Mouse (Mus musculus) right cerebral cortex, postnatal 14 days (tissue): ENCODE measurements at regions not wholly inside any gene's neighbourhood (a gene's known extent, or its start where the extent isn't known, plus 50 kb on each side); places are given as distances from the start of the nearest gene placed in this dataset.
"Not testable (repeated sequence)": the region's sequence is repeated elsewhere in the genome, so short reads cannot be mapped to it uniquely, and the experiment has no call there.

Experiments used
- DNase-seq: peaks from one replicate; pipeline ENCODE4 v3.0.0; 2022

DNA sequence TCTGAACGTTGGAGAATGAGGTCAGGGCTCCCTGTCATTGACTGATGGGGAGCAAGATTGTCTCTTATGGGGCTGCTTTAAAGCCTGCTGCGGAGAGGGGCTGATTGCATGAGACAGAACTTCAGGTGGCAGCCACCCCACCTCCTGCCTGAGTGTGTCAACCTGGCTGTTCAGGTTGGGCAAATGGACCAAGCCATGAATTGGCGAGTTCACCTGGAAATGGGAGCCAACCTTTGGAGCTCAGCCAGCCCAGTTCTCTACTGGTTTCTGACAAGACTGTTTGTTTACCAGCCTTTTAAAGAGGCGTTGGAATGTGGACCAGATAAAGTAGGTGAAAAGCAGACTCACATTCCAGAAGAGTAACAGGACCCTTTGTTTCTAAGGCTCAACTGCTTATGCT lies 180.3 kb downstream of the Tmx1 start:
- DNase-seq: no peak

- DNase-seq: no peak
Measured at GRCm38 (mm10) chr12:70633622-70634365, 180.9 kb downstream of the Tmx1 start.

- DNase-seq: no peak
Measured at GRCm38 (mm10) chr12:70635997-70636396, 183.1 kb downstream of the Tmx1 start.

GRCm38 (mm10) chr12:70640186-70640585 lies 185.1 kb upstream of the Frmd6 start:
- no peak for DNase-seq

GRCm38 (mm10) chr12:70644910-70645309 lies 180.4 kb upstream of the Frmd6 start:
- no peak for DNase-seq

DNA sequence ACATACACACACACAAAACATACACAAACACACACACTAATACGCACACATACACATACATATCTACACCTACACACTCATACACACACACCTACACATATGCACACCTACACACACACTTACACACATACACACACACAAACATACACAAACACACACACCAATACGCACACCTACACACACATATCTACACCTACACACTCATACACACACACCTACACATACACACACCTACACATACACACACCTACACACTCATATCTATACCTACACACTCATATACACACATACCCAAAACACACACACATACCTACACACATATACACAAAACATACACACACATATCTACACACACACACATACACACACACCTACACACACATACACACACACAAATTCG lies 179.9 kb upstream of the Frmd6 start:
- DNase-seq: no peak

- no peak for DNase-seq
Measured at GRCm38 (mm10) chr12:70647516-70647915, 177.8 kb upstream of the Frmd6 start.

DNA sequence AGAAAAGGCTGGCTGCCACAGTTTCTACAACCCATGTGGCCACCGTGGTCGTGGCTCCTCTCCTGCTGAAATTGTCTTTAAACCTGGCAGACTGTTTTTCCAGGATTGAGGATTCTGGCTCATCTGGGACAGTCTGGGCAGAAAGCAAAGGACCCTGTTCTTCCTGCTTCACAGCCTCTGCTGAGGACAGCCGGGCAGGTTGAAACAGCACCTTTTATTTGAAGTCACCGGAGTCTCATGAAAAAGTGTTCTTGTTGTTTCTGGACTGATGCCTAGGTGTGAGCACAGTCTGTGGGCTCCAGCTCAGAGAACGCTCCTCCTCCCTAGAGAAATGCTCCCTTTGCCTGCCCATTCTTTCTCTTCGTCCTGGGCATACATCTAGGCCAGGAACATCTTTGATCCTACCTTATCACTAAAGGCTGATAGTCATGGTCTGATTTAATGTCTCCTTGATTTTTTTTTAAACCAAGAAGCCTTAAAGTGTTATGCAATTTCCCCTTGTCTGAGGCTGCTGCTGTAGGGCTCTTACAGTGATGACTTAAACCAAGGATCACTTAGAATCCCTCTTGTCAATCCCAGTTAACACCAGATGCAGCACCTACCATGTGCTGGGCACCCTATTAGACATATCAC lies 177.0 kb upstream of the Frmd6 start:
- no peak for DNase-seq

DNA sequence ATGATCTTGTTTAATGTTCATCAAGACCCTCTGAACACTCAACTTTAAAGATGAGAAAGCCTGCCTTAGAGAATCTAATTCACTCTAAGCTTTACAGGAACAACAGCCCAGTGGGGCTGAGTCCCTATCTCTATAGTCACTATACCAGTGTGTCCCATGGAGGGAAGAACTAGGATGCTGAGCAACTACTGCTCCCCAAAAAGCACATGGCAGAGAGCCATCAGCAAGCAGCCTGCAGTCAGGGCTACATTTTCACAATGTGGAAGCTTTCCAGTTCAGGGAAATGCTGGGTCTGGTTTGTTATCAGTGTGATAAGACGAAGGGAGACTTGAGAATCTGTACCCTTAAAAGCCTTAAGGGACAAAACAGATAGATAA lies 176.5 kb upstream of the Frmd6 start:
- no peak for DNase-seq

DNA sequence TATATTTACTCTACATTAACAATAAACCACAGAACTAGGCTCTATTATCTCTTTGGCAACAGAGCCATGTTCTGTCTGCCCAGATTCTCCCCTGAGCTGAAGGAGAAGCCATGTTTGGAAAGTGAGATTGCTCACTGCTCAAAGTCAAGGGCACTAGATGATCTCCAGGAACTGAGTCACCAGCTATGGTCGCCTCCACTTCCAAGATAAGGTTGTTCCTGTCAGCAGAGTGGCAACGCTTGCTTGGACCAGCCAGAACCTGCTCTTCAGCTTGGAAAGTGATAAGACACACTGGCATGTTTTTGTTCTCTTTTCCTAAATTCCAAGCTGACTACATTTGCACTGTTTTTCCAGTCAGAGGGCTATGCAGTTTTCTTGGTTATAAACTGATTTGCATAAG lies 175.6 kb upstream of the Frmd6 start:
- no peak for DNase-seq

DNA sequence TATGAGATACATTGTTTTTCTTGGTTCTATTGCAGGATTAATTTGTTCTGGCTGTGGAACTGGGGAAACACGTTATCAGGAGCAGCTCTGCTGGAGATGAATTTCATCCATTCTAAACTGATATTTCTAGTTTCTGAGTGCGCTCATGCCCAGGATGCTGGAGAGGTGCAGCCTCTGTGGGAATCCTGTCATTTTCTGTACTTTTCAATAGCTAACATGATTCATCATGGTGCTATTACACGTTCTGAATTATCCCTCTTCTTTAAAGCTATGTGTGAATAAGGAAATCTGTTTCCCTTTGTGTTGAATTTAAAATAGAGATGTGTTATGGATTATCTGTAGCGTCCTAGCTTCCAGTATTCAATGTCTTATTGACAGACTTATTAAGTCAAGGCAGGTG lies 174.8 kb upstream of the Frmd6 start:
- DNase-seq: no peak

DNA sequence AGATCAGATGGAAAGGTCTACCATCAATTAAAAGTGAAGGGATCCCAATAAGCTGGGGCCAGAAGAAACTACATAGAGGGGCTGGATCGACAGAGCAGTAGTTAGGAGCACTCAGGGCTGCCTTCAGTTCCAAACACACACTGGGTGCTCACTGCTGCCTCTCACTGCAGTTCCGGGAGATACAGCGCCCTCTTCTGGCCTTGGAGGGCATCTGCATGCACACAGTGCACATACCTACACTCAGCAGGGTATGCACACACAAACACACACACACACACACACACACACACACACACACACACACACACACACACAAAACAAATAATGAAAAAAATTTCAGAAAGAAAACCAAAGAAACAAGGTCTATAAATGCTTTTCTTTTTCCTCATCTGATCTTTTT lies 172.6 kb upstream of the Frmd6 start:
- DNase-seq: no peak

DNA sequence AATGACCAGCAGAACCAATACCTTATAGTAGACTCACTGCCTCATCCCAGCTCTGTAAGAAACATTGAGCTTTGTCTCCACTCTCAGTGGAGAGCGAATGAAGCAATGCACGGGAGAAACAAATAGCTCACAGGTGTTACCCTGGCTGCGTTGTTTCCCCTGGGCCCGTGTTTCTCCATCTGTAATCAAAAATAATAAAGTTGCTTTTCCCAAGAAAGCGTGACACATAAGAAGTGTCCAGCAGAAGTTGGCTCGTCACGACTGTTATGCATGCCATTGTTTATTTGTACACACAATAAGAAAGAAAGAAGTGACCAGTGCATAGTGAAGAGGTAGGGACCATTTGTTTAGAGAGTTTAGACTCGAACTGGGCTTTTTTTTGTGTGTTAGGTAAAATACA lies 171.3 kb upstream of the Frmd6 start:
- no peak for DNase-seq

GRCm38 (mm10) chr12:70654546-70654945 lies 170.8 kb upstream of the Frmd6 start:
- DNase-seq: no peak

DNA sequence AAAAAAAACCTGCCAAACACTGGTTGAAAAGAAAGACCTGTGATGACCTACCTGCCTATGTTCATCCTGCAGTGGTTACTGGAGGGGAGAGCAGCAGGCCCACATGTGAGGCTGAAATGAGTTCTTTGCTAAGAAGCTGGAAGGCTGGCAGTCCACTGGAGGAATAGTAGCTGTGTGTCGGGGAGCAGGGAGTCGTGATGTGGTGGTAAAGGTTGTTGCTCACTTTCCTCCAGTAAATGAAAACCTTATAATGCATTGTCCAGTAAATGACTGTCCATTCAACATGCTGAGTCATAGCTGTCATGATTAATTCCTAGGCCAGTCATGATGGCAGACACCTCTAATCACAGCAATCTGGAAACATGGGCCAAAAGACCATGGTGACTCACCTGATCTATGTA lies 169.9 kb upstream of the Frmd6 start:
- no peak for DNase-seq

DNA sequence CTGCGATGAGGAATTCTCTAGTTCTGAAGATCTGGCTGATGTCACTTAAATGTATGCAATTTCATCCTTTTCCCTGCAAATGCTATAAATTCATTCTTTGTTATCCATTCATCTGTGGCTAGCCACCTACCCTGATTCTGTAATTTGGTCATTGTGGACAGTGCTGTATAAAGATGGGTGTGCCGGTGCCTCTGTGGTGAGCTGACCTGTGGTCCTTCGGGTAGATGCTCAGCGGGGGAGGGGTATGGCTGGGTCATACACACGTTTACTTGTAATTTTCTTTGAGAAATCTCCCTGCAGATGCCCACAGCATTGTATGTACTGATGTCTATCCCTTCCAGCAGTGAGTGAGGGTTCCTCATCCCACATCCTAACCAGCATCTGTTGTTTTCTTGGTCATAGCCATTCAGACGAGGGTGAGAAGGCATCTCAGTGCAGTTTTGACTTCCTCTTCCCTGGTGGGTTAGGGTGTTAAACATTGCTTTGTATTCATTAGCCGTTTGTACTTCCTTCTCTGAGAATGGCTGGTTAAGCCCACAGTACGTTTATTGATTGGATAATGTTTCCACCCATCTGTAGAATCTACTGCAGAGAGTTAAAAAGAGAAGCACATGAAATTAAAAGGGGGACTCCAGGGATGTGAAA lies 169.3 kb upstream of the Frmd6 start:
- no peak for DNase-seq

DNA sequence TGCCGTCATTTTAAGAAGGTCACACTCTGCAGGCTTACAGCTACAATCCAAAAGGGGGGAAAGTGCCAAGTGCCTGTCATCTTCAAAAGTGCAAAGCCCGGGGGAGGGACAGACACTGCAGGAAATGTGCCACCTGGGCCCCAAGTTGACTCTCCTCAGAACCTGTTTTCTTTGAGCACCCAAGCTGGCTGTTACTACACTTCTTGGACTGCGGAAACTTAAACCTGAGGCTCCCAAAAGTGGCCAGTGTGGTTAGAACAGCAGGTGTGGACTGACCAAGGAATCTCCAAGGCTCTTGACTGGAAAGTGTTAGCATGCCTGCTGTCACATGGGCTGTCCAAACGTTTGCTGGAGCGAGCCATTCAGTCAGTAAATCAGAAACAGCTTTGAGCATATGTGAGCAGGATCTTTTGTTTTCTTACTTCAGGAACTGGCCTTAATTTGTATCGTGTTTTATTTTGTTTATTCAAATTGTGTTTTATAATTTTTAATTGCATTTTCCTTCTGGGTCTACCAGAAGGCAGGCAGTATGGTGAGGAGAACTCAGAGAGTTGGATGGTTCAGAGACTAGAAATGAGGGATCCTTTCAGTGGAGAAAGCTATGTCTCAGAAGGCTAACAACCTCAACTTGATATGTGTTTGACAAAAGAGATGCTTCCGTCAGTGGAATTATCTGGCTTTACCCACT lies 168.4 kb upstream of the Frmd6 start:
- DNase-seq: no peak

- DNase-seq: no peak
Measured at GRCm38 (mm10) chr12:70657493-70657810, 167.9 kb upstream of the Frmd6 start.

DNA sequence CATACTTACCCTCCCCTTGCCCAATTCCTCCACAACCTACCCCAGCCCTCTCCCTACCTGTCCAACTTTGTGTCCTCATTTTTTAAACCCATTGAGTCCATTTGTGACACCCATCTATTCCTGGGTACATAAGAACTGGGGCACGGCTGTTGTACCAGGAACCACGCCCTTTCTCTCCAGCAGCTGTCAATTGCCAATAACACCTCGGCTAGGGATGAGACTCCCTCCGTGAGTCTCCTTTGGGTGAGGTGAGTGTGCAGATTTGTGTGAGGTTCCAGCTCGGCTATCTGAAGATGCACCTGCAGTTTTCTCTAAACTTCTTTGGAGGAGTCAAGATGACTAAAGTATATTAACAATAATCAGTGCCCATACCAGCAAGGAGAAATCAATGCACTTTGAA lies 167.2 kb upstream of the Frmd6 start:
- no peak for DNase-seq

DNA sequence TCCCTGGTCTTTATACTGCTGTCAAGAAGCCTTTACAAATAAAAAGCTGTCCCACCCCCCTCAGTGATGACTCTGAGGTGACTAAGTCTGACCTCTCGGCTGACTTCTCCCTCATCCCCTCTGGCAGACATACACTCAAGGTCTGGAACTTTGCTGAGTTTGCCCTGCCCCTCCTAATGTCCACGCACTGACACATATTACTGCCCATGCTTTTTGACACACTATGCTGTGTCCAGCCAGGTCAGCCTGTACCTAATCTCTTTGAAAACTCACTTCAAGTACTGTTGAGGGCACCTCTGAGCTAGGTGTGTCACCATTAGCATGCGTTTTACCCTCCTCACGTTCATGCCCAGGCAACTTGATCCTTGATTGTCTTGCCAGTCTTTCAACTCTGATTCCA lies 164.9 kb upstream of the Frmd6 start:
- DNase-seq: no peak

DNA sequence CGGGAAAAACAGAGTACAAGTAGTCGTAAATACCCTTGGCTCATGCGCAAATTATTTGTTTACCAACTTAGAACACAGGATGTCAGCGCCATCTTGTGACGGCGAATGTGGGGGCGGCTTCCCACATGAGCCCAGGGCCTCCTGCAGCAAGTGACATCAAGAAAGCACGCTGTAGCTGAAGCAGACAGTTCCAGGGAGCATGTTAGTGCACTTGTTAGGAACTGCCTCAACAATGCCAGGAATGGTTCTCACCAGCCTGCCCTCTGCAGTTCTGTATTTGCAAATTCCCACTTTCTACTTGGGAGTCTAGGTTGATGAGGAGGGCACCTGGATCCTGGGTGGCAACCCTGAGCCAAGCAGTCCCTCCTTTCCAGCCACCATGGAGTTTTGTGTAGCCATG lies 157.2 kb upstream of the Frmd6 start:
- not testable (repeated sequence) for DNase-seq

DNA sequence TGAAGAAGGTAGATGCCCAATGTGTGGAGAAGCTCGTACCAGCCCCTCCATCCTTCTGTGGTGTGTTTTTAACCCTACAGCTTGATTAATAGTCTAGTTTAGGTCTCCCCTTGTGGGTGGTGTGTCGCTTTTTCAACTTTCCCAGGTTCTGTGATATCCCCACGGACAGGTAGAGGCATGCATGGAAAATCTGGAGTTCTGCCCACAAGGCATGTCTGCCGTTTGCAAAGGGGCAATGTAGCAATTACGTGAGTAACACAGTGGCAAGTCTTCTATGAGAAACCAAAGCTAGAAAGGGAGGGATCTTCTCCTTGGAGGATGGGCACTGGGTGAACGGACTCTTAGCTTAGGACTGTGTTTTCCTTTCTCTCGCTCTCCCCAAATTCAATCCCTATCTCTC lies 153.2 kb upstream of the Frmd6 start:
- no peak for DNase-seq

GRCm38 (mm10) chr12:70673188-70673587 lies 152.1 kb upstream of the Frmd6 start:
- DNase-seq: no peak

DNA sequence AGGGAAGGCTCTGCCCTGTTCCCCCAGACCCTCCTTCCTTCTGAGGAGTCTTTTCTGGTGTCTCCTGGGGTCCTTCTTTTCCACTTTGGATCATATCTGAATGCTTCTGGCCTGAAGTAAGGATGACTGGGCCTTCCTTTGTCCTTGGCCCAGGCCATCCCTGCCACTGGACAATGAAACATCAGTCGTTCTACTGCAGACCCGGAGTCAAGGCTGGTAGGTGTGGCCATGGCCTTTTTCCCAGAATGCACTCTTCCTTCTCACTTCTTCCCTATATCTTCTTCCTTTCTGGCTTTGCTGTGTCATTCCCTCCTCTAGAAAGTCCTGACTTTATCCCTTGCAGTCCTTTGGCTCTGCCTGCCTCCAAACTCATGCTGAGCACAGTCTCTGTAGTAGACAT lies 151.2 kb upstream of the Frmd6 start:
- DNase-seq: no peak
